Mouse (Mus musculus) adrenal gland, adult 18-20 months (tissue): ENCODE measurements around the gene Zbtb37. TPM values are rescaled to one million over a fixed set of nuclear protein-coding genes. Genes with fewer than 3 reads are reported as not detected.
A peak's percentile ranks its signal among the peaks of the same experiment; 100 is the strongest.

Experiments used
- DNase-seq, 2 experiments: peaks; one replicate each; pipeline ENCODE4 v3.0.0; 2021 to 2022; ENCODE audit warnings: low spot score in 2 of 2
- long read RNA-seq, 2 experiments: library from polyadenylated mRNA; stranded (forward); transcript quantifications; one replicate each; pipeline ENCODE4 v2.0.0; 2021
- total RNA-seq, 2 experiments: library from RNA; stranded (reverse); gene quantifications; 1 replicate in 1 of 2; 2 replicates in 1 of 2; pipeline ENCODE4 v1.2.3; 2021

Gene Zbtb37
- 10 to 100 TPM; 11.1 to 12.9 TPM for total RNA-seq
- long read RNA-seq, experiment 1, partial matches to known transcripts, result 0 of 1 reads
- long read RNA-seq, experiment 1, other reads (novel, unspliced or antisense), result 1 of 1 reads
- long read RNA-seq, experiment 2, full-length matches to known transcripts, result 1 of 4 reads
- long read RNA-seq, experiment 2, partial matches to known transcripts, result 1 of 4 reads
- long read RNA-seq, experiment 2, other reads (novel, unspliced or antisense), result 2 of 4 reads

GRCm38 (mm10) chr1:161034435-161035280, at the start of gene Zbtb37:
Gene Zbtb37, minus strand, starts transcription at chr1:161034849.
- DNase-seq, result peak; percentile 96 to 98

GRCm38 (mm10) chr1:161077243-161077642, 42.6 kb upstream of the Zbtb37 start:
- no peak for DNase-seq

- DNase-seq, result no peak
These were observed 41.6 kb upstream of the Zbtb37 start for GRCm38 (mm10) chr1:161076238-161076637.

- DNase-seq, result no peak
These were observed 36.6 kb upstream of the Zbtb37 start for GRCm38 (mm10) chr1:161071272-161071620.

GRCm38 (mm10) chr1:161070352-161071271, 36.0 kb upstream of the Zbtb37 start, which contains the start of the genes Dars2 and Cenpl:
Gene Dars2, minus strand, starts transcription at chr1:161070658.
Gene Cenpl, plus strand, starts transcription at chr1:161070713.
- peak; percentile 91 to 92 for DNase-seq

- DNase-seq, result no peak
These were observed 28.7 kb upstream of the Zbtb37 start for GRCm38 (mm10) chr1:161063351-161063750.

GRCm38 (mm10) chr1:161057164-161057563, 22.5 kb upstream of the Zbtb37 start:
- no peak for DNase-seq

- no peak for DNase-seq
These were observed 12.3 kb upstream of the Zbtb37 start for GRCm38 (mm10) chr1:161046972-161047371.

GRCm38 (mm10) chr1:161041261-161042020, 6.8 kb upstream of the Zbtb37 start:
- no peak for DNase-seq

- no peak for DNase-seq
These were observed 6.2 kb upstream of the Zbtb37 start for GRCm38 (mm10) chr1:161040855-161041254.

GRCm38 (mm10) chr1:161040426-161040770, 5.7 kb upstream of the Zbtb37 start:
- DNase-seq, result no peak

GRCm38 (mm10) chr1:161039741-161040425, 5.2 kb upstream of the Zbtb37 start:
- DNase-seq, result no peak

- DNase-seq, result no peak
These were observed 4.5 kb upstream of the Zbtb37 start for GRCm38 (mm10) chr1:161038968-161039721.

- DNase-seq, result no peak
These were observed 3.4 kb upstream of the Zbtb37 start for GRCm38 (mm10) chr1:161038004-161038403.

GRCm38 (mm10) chr1:161037599-161037998, 3.0 kb upstream of the Zbtb37 start:
- no peak for DNase-seq

- no peak for DNase-seq
These were observed 2.4 kb upstream of the Zbtb37 start for GRCm38 (mm10) chr1:161037026-161037425.

- DNase-seq, result no peak
These were observed 1.8 kb upstream of the Zbtb37 start for GRCm38 (mm10) chr1:161036411-161036841.

- no peak for DNase-seq
These were observed 1.2 kb upstream of the Zbtb37 start for GRCm38 (mm10) chr1:161035786-161036404.
